Mouse (Mus musculus): Measurements from ENCODE around the gene Rsph9. TPM values are rescaled to one million over a fixed set of nuclear protein-coding genes. Genes with fewer than 3 reads are reported as not detected.

Rsph9 gene
- total RNA-seq, 2 experiments from 2014 or later = 17.7 to 19.5 TPM

- intact Hi-C loops (cut with DNase I) = no loop called here
- DNase-seq (ENCODE audit: low spot score in 2 of 2) = no peak
These were observed 69.5 kb downstream of the Rsph9 start for GRCm38 (mm10) chr17:46074398-46075115.

- intact Hi-C loops (cut with DNase I) = no loop called here
- DNase-seq (ENCODE audit: low spot score in 2 of 2) = peak; percentile 12 to 15
These were observed 70.2 kb downstream of the Rsph9 start for GRCm38 (mm10) chr17:46073730-46074301.

Other genes with a start within 250 kb of the Rsph9 start
- 100 to 1,000 TPM in 1 of 2 experiments, 10 to 100 TPM in 1; 70.0 to 117 TPM for gene Vegfa, start 111.8 kb downstream of the Rsph9 start, total RNA-seq (2021)
- gene Mrps18a, start 33.2 kb downstream of the Rsph9 start, total RNA-seq (2021) = 10 to 100 TPM; 84.1 to 88.9 TPM
- 10 to 100 TPM; 11.4 to 15.5 TPM for gene Mad2l1bp, start 9.3 kb upstream of the Rsph9 start, total RNA-seq (2021)
- 100 to 1,000 TPM in 1 of 2 experiments, 10 to 100 TPM in 1; 89.4 to 135 TPM for gene Gtpbp2, start 16.8 kb upstream of the Rsph9 start, total RNA-seq (2021)
- gene Polh, start 58.4 kb upstream of the Rsph9 start, total RNA-seq (2021) = 1 to 10 TPM; 6.3 to 7.1 TPM
- gene Xpo5, start 58.6 kb upstream of the Rsph9 start, total RNA-seq (2021) = 10 to 100 TPM; 39.3 to 42.9 TPM
- gene Polr1c, start 103.8 kb upstream of the Rsph9 start, total RNA-seq (2021) = 10 to 100 TPM; 36.3 to 38.8 TPM
- 10 to 100 TPM; 84.6 to 85.6 TPM for gene Yipf3, start 103.9 kb upstream of the Rsph9 start, total RNA-seq (2021)
- 10 to 100 TPM; 63.1 to 73.6 TPM for gene Lrrc73, start 109.3 kb upstream of the Rsph9 start, total RNA-seq (2021)
- gene Tjap1, start 138.8 kb upstream of the Rsph9 start, total RNA-seq (2021) = 10 to 100 TPM; 35.9 to 48.4 TPM
- 10 to 100 TPM; 50.7 to 71.8 TPM for gene Dlk2, start 153.2 kb upstream of the Rsph9 start, total RNA-seq (2021)
- gene Abcc10, start 184.1 kb upstream of the Rsph9 start, total RNA-seq (2021) = 10 to 100 TPM in 1 of 2 experiments, 1 to 10 TPM in 1; 8.1 to 11.9 TPM
- 10 to 100 TPM; 54.1 to 64.3 TPM for gene Zfp318, start 239.5 kb upstream of the Rsph9 start, total RNA-seq (2021)